Mouse (Mus musculus) kidney, adult 2 months (tissue): ENCODE results near the gene Abracl. TPM values are rescaled to one million over a fixed set of nuclear protein-coding genes. Genes with fewer than 3 reads are reported as not detected.

Experiments used
- DNase-seq: peaks from one replicate; pipeline ENCODE4 v3.0.0; 2021
- H3K27ac ChIP-seq: fragments of 200-500 bp; 2 replicates; pipeline ENCODE4 v1.5.1; 2012; ENCODE audit warnings: low read depth, low read length, control low read depth, inconsistent platforms; ENCODE audit not compliant: insufficient read depth
- H3K27me3 ChIP-seq: fragments of 200-500 bp; replicated peaks from 2 replicates; pipeline ENCODE4 v1.6.1; 2012; ENCODE audit warnings: mild to moderate bottlenecking, moderate library complexity, low read length, inconsistent platforms; ENCODE audit not compliant: control insufficient read depth, insufficient read depth
- H3K36me3 ChIP-seq: fragments of 200-500 bp; 2 replicates; pipeline ENCODE4 v1.6.1; 2012; ENCODE audit warnings: mild to moderate bottlenecking, moderate library complexity, low read length, inconsistent platforms; ENCODE audit not compliant: control insufficient read depth, insufficient read depth
- H3K4me1 ChIP-seq: fragments of 200-500 bp; 2 replicates; pipeline ENCODE4 v1.6.1; 2011; ENCODE audit warnings: low read length; ENCODE audit not compliant: control insufficient read depth, insufficient read depth
- H3K4me3 ChIP-seq: fragments of 200-500 bp; 2 replicates; pipeline ENCODE4 v1.5.1; 2011; ENCODE audit warnings: mild to moderate bottlenecking, low read depth, low read length, control low read depth; ENCODE audit not compliant: insufficient read depth
- CTCF ChIP-seq: fragments of 200-500 bp; conservative IDR thresholded peaks from 2 replicates; pipeline ENCODE4 v1.5.1; 2011; ENCODE audit warnings: low read depth, mild to moderate bottlenecking, control low read depth, low read length, moderate library complexity, mixed read lengths; ENCODE audit not compliant: insufficient read depth, insufficient read length
- POLR2A ChIP-seq: fragments of 200-500 bp; IDR thresholded peaks from one replicate; pipeline ENCODE4 v1.6.1; 2011; ENCODE audit warnings: low read depth, low read length, control low read depth
- WGBS: fragments of 180-500 bp; shearing (Covaris S2); methylation state at CpG from one replicate; pipeline ENCODE4 v1.1.7; 2018; 5-methylcytosine and 5-hydroxymethylcytosine counted together
- polyA plus RNA-seq: library from polyadenylated mRNA; depleted of rRNA; stranded (reverse); fragments of >200 nt; gene quantifications from 2 replicates; pipeline ENCODE4 v1.2.3, GENCODE M21; 2012; rRNA removed

Gene Abracl
- polyA plus RNA-seq, 1 experiment: 15.3 TPM

GRCm38 (mm10) chr10:17966090-17966489, 57.0 kb downstream of the Abracl start:
- DNase-seq: no peak
- no peak for TF ChIP-seq CTCF
- no peak for TF ChIP-seq POLR2A
- no peak overlapping the region for H3K4me3 ChIP-seq
- no peaks in the 10 kb centered on the region for H3K4me1 ChIP-seq
- H3K27ac ChIP-seq: no peak overlapping the region
- no peaks in the 10 kb centered on the region for H3K27me3 ChIP-seq
- 60% methylated on average over 4 of the region's 4 CpGs for WGBS
- no peaks in the 10 kb centered on the region for H3K36me3 ChIP-seq

Other genes starting within 250 kb of the Abracl start
- 0.15 and 1.7 TPM in 2 replicates for gene Txlnb, start 227.1 kb downstream of the Abracl start, polyA plus RNA-seq
- gene Heca, start 75.2 kb downstream of the Abracl start, polyA plus RNA-seq: 7.5 and 8.6 TPM in 2 replicates
- 31.8 and 39.3 TPM in 2 replicates for gene Reps1, start 32.6 kb upstream of the Abracl start, polyA plus RNA-seq
- not detected in 2 replicates for gene Ect2l, start 187.6 kb upstream of the Abracl start, polyA plus RNA-seq
- gene Ccdc28a, start 211.7 kb upstream of the Abracl start, polyA plus RNA-seq: 29.5 and 35.0 TPM in 2 replicates